In genomic region chr10:118249006-118249595, GRCm38 (mm10) we compare ENCODE assay signal across 21 mouse cellular contexts. TPM values are rescaled to one million over a fixed set of nuclear protein-coding genes. Genes with fewer than 3 reads are reported as not detected.
DNase-seq lines count a peak whose midpoint lies in the region; ATAC-seq and TF ChIP-seq lines count a peak whose summit lies in the region.
"Not testable (repeated sequence)": the region's sequence is repeated elsewhere in the genome, so short reads cannot be mapped to it uniquely, and the experiment has no call there.
"Had no signal": no experiment of that assay in that cellular context is flagged by ENCODE, and none has a peak within 500 bp of the region (broad histone marks: within the 10 kb centered on the region; RNA-seq: fewer than 3 reads in every experiment).

No protein-coding gene starts in this region.

- H3K27ac ChIP-seq in MEL (ENCODE audit: control insufficient read depth, low read depth, low read length); embryonic facial prominence, embryonic 14.5 days (replicated peaks; ENCODE audit: low read depth, low read length); liver, embryonic 11.5 days (ENCODE audit: low read depth, low read length): not testable (repeated sequence)

- not testable (repeated sequence) for ATAC-seq in embryonic facial prominence, embryonic 14.5 days (ENCODE audit: low read depth); liver, embryonic 11.5 days (replicated peaks; ENCODE audit: low FRiP score)

- H3K4me3 ChIP-seq in MEL (ENCODE audit: control insufficient read depth in 1 of 2, insufficient read depth in 1 of 2, low read depth in 2 of 2, low read length in 2 of 2); embryonic facial prominence, embryonic 14.5 days (ENCODE audit: low read depth, low read length); liver, embryonic 11.5 days (ENCODE audit: low read depth, low read length): not testable (repeated sequence)

- H3K27me3 ChIP-seq in MEL (ENCODE audit: control insufficient read depth in 1 of 2, insufficient read depth in 2 of 2, low read length in 2 of 2); embryonic facial prominence, embryonic 14.5 days (replicated peaks; ENCODE audit: control insufficient read depth, insufficient read depth, low read length); liver, embryonic 11.5 days (replicated peaks; ENCODE audit: control insufficient read depth, insufficient read depth, low read length): not testable (repeated sequence)

- TF ChIP-seq POLR2A in MEL (IDR thresholded peaks at IDR 0.05; ENCODE audit: control insufficient read depth in 1 of 2, insufficient read depth in 1 of 2, low read depth in 1 of 2, low read length in 2 of 2, poor library complexity in 1 of 2), result not testable (repeated sequence)

- H3K4me1 ChIP-seq in MEL (ENCODE audit: control insufficient read depth in 1 of 2, insufficient read depth in 2 of 2, low read length in 2 of 2); embryonic facial prominence, embryonic 14.5 days (ENCODE audit: control insufficient read depth, insufficient read depth, low read length); liver, embryonic 11.5 days (replicated peaks; ENCODE audit: control insufficient read depth, insufficient read depth, low read length): not testable (repeated sequence)

- TF ChIP-seq CTCF in MEL (IDR thresholded peaks at IDR 0.05 in 2 of 3, conservative IDR thresholded peaks at IDR 0.05 in 1 of 3; ENCODE audit: control insufficient read depth in 1 of 3, insufficient read depth in 1 of 3, low read depth in 2 of 3, low read length in 3 of 3, poor library complexity in 1 of 3, severe bottlenecking in 1 of 3), result not testable (repeated sequence)

- not testable (repeated sequence) for H3K36me3 ChIP-seq in MEL (ENCODE audit: control insufficient read depth in 1 of 2, insufficient read depth in 2 of 2, low read length in 2 of 2); embryonic facial prominence, embryonic 14.5 days (ENCODE audit: control insufficient read depth, insufficient read depth, low read length); liver, embryonic 11.5 days (ENCODE audit: control insufficient read depth, insufficient read depth, low read length)

- not testable (repeated sequence) for H3K9ac ChIP-seq in MEL (ENCODE audit: control insufficient read depth, low read depth, low read length, poor library complexity, severe bottlenecking); embryonic facial prominence, embryonic 14.5 days (ENCODE audit: low read depth, low read length); liver, embryonic 11.5 days (ENCODE audit: low read depth, low read length)

- H3K4me2 ChIP-seq in embryonic facial prominence, embryonic 14.5 days (ENCODE audit: low read depth, low read length); liver, embryonic 11.5 days: not testable (repeated sequence)

- peak; percentile 8 for DNase-seq in MEL (ENCODE audit: low read depth, low spot score)
- DNase-seq in adrenal gland, postnatal 25 days, result peak; percentile 18
- peak; percentile 0 for DNase-seq in embryonic facial prominence, embryonic 14.5 days (ENCODE audit: low spot score)
- DNase-seq in heart, adult 11 months, result peak; percentile 73
- peak; percentile 5 for DNase-seq in layer of hippocampus, adult 11-12 months (ENCODE audit: low spot score)
- peak; percentile 15 to 31 for DNase-seq in layer of hippocampus, postnatal 36 days
- DNase-seq in liver, embryonic 11.5 days (ENCODE audit: low spot score), result peak; percentile 11
- DNase-seq in right cerebral cortex, postnatal 14 days, result peak; percentile 13

- not testable (repeated sequence) for TF ChIP-seq RAD21 in MEL (IDR thresholded peaks at IDR 0.05; ENCODE audit: low read depth, low read length)

- WGBS in embryonic facial prominence, embryonic 14.5 days, result 83% methylated on average over 11 of the region's 11 CpGs
- WGBS in liver, embryonic 11.5 days, result 77% methylated on average over 11 of the region's 11 CpGs

- not testable (repeated sequence) for TF ChIP-seq EP300 in MEL (IDR thresholded peaks at IDR 0.05; ENCODE audit: low read depth in 1 of 2, low read length in 2 of 2)

- H3K79me2 ChIP-seq in MEL (ENCODE audit: control insufficient read depth, insufficient read depth, low read length, poor library complexity), result not testable (repeated sequence)

- H3K9me3 ChIP-seq in MEL (replicated peaks; ENCODE audit: insufficient read depth, low read length); embryonic facial prominence, embryonic 14.5 days (ENCODE audit: control insufficient read depth, low read length); liver, embryonic 11.5 days (ENCODE audit: control insufficient read depth, low read length): not testable (repeated sequence)

RNA-seq across cellular contexts. Expression of gene Gm32717, which starts 8.5 kb away (rescaled TPM):
- total RNA-seq in MEL (2012; rRNA removed), result 0.12 TPM in 1 of 2 replicates, not detected in the other
- polyA plus RNA-seq in MEL (2012; ENCODE audit: insufficient read depth in 1 of 2, insufficient read length in 2 of 2, low read depth in 1 of 2, low replicate concordance in 2 of 2, missing spikeins in 1 of 2), result under 1 TPM in 1 of 2 experiments, not detected in 1; 0.04 TPM
- 0.49 TPM in 1 of 2 replicates, not detected in the other for total RNA-seq in adrenal gland, postnatal 25 days (2021)
- not detected in 2 replicates for polyA plus RNA-seq in embryonic facial prominence, embryonic 14.5 days (2014; fragmentation: Nextera tagmentation; extraction: Ambion mirVana)
- total RNA-seq in layer of hippocampus, postnatal 36 days (2021), result under 1 TPM; 0.94 to 0.97 TPM
- polyA plus RNA-seq in liver, embryonic 11.5 days (2014; fragmentation: Nextera tagmentation; extraction: Ambion mirVana), result not detected in 2 replicates
- total RNA-seq: neutrophil, adult 5-6 weeks had no signal
- polyA plus RNA-seq: embryonic facial prominence, embryonic 15.5 days; gonadal fat pad, adult 2 months; heart, embryonic 13.5 days; liver, embryonic 13.5 days; lung, embryonic 15.5 days; macrophage; thymus, postnatal 0 days had no signal

RNA-seq across cellular contexts. Expression of gene Gm32802, which starts 9.4 kb away (rescaled TPM):
- total RNA-seq in MEL (2012; rRNA removed), result 0.12 TPM in 1 of 2 replicates, not detected in the other
- under 1 TPM in 1 of 2 experiments, not detected in 1; 0.04 TPM for polyA plus RNA-seq in MEL (2012; ENCODE audit: insufficient read depth in 1 of 2, insufficient read length in 2 of 2, low read depth in 1 of 2, low replicate concordance in 2 of 2, missing spikeins in 1 of 2)
- total RNA-seq in adrenal gland, postnatal 25 days (2021), result 0.49 TPM in 1 of 2 replicates, not detected in the other
- not detected in 2 replicates for polyA plus RNA-seq in embryonic facial prominence, embryonic 14.5 days (2014; fragmentation: Nextera tagmentation; extraction: Ambion mirVana)
- under 1 TPM; 0.94 to 0.97 TPM for total RNA-seq in layer of hippocampus, postnatal 36 days (2021)
- polyA plus RNA-seq in liver, embryonic 11.5 days (2014; fragmentation: Nextera tagmentation; extraction: Ambion mirVana), result not detected in 2 replicates
- total RNA-seq: neutrophil, adult 5-6 weeks had no signal
- polyA plus RNA-seq: embryonic facial prominence, embryonic 15.5 days; gonadal fat pad, adult 2 months; heart, embryonic 13.5 days; liver, embryonic 13.5 days; lung, embryonic 15.5 days; macrophage; thymus, postnatal 0 days had no signal

RNA-seq across cellular contexts. Expression of gene Il22, which starts 44.4 kb away (rescaled TPM):
- total RNA-seq in MEL (2012; rRNA removed), result not detected in 2 replicates
- not detected for polyA plus RNA-seq in MEL (2012; ENCODE audit: insufficient read depth in 1 of 2, insufficient read length in 2 of 2, low read depth in 1 of 2, low replicate concordance in 2 of 2, missing spikeins in 1 of 2)
- not detected in 2 replicates for total RNA-seq in adrenal gland, postnatal 25 days (2021)
- polyA plus RNA-seq in embryonic facial prominence, embryonic 14.5 days (2014; fragmentation: Nextera tagmentation; extraction: Ambion mirVana), result not detected in 2 replicates
- total RNA-seq in layer of hippocampus, postnatal 36 days (2021), result not detected
- not detected in 2 replicates for polyA plus RNA-seq in liver, embryonic 11.5 days (2014; fragmentation: Nextera tagmentation; extraction: Ambion mirVana)
- total RNA-seq: heart, postnatal 36 days; neutrophil, adult 5-6 weeks had no signal
- polyA plus RNA-seq: embryonic facial prominence, embryonic 15.5 days; gonadal fat pad, adult 2 months; heart, embryonic 13.5 days; limb, embryonic 10.5 days; liver, embryonic 13.5 days; lung, embryonic 15.5 days; macrophage; midbrain, embryonic 11.5 days; stomach, embryonic 15.5 days had no signal

RNA-seq across cellular contexts. Expression of gene Iltifb, which starts 45.7 kb away (rescaled TPM):
- total RNA-seq in MEL (2012; rRNA removed), result not detected in 2 replicates
- not detected for polyA plus RNA-seq in MEL (2012; ENCODE audit: insufficient read depth in 1 of 2, insufficient read length in 2 of 2, low read depth in 1 of 2, low replicate concordance in 2 of 2, missing spikeins in 1 of 2)
- not detected in 2 replicates for total RNA-seq in adrenal gland, postnatal 25 days (2021)
- polyA plus RNA-seq in embryonic facial prominence, embryonic 14.5 days (2014; fragmentation: Nextera tagmentation; extraction: Ambion mirVana), result not detected in 2 replicates
- not detected for total RNA-seq in layer of hippocampus, postnatal 36 days (2021)
- polyA plus RNA-seq in liver, embryonic 11.5 days (2014; fragmentation: Nextera tagmentation; extraction: Ambion mirVana), result not detected in 2 replicates
- total RNA-seq: heart, postnatal 36 days; neutrophil, adult 5-6 weeks had no signal
- polyA plus RNA-seq: embryonic facial prominence, embryonic 15.5 days; forebrain, embryonic 12.5 days; gonadal fat pad, adult 2 months; heart, embryonic 13.5 days; limb, embryonic 10.5 days; liver, embryonic 13.5 days; lung, embryonic 15.5 days; macrophage; midbrain, embryonic 11.5 days; stomach, embryonic 15.5 days; thymus, postnatal 0 days had no signal

Comparison
In these comparisons a context has a peak if more than half of its experiments do, and no peak if none do; other contexts are left out.
1. DNase-seq: peak in every context shown above with its lines; median percentile 73 in heart, adult 11 months; 23 in layer of hippocampus, postnatal 36 days; 18 in adrenal gland, postnatal 25 days; 13 in right cerebral cortex, postnatal 14 days; 11 in liver, embryonic 11.5 days; 8 in MEL; 5 in layer of hippocampus, adult 11-12 months; 0 in embryonic facial prominence, embryonic 14.5 days.